Mouse (Mus musculus): ENCODE measurements at regions not wholly inside any gene's neighbourhood (a gene's known extent, or its start where the extent isn't known, plus 50 kb on each side); places are given as distances from the start of the nearest gene placed in this dataset.
A peak's percentile ranks its signal among the peaks of the same experiment; 100 is the strongest.

DNA sequence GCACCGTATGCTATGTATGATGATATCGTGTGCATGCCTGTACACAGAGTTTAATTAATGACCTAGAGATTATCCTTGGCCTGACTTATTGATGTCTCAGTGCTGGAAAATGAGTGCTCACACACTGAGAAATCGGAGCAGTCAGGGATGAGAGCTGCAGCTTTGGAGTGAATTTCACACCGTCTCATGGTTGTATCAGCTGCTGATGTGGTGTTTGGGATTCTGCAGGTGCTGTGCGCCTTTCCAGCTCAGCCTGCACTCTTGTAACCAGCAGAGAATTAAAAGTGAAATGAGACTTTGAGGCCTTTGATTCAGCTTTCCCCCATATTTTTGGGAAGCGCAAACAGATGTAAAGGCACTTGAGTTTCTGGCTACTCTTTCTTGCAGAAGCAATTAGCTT, 100.6 kb upstream of the Fam92a start:
- no peak for DNase-seq (ENCODE audit: low read depth, low spot score)

DNA sequence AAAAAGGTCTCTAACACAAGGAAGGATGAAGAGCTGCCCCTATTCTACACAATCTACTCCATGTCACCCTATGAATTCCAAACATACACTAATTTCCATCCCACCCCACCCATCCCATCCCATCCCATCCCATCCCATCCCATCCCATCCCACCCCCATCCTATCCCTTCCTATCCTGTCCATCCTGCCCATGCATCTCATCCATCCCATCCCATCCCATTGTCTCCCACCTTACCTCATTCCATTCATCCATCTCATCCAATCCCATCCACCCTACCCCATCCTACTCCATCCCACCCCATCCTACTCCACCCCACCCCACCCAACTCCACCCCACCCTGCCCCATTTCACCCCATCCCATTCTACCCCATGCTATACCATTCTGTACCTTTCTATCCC, 91.9 kb upstream of the Fam92a start:
- DNase-seq (ENCODE audit: low read depth, low spot score), result no peak

DNA sequence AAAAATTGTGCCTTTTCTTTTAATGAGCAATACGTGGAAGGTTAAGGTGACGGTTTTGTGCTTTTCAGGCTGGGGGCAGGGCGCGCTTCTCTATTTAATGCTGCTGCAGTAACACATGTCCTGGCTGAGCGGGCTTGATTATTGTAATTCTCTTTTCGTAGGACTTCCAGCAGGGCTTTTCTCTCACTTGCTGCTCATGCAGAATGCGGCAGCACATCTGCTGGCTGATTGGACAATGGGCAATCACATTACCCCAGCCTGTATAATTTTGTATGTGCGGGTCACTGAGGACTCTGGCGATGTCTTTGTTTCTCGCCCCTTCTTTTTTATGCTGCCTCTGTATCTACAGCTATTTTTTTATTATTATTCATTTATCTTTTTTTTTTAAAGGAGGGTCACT, 91.4 kb upstream of the Fam92a start:
- DNase-seq (ENCODE audit: low read depth, low spot score), result no peak

DNA sequence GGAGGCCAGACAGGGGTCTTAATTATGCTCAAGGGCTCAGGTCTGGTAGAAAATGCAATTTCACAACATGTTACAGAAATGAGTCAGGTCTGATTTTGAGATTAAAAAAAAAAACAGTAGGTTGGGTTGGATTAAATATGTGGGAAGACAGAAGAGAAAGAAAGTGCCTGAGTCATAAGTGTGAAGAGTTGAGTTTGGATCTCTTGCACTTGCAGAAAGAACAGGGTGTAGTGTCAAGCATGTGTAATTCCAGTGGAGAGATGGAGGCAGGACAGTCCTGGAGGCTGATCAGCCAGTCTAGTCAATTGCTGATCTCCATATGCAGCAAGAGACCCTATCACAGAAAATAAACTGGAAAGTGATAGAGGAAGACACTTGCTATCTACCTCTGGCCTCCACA, 76.2 kb upstream of the Fam92a start:
- DNase-seq (ENCODE audit: low read depth, low spot score), result no peak

DNA sequence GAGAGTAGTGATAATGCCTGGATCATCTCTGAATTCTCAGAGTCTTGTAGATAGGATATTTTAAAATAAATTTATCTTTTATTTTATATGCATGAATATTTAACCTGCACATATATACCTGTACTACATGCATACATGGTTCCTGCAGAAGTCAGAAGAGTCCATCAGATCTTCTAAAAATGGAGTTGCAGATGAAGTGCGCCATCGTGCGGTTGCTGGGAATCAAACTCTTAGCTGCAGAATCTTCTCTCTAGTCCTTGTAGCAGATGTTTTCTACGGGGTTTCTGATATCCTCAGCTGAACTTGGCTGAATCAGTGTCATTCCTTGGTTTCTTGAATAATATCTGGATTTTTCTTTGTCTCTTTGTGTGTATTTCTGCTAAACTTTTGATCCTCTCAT, 74.8 kb upstream of the Fam92a start:
- peak; percentile 26 for DNase-seq (ENCODE audit: low read depth, low spot score)

DNA sequence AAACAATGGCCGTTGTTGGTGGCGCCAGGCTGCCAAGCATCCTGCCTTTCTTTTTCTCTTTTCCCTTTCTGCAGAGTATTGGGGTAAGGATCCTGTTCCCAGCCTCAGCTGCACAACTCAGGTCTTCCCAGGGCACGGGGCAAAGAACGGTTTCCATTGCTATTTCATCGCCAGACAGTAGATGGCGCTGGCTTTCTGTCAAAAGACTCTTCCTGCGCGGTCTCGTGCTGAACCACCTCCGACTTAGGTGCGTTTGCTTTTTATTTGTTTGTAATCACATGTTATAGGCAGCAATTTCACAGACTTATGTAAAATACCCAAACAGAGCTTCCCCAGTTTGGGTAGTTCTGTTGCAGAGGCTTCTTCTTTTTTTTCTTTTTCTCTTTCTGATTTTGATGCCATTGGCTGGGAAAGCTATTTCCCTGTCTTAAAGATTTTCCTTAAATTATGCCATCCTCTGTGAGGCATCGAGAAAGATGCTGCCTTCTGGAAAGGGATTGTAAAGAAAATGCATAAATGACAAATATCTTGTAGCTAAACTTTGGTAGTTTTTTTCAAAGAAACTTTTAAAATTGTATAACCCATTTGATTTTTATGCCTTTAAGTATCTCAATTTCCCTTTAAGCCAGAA, 69.2 kb upstream of the Fam92a start:
- DNase-seq (ENCODE audit: low read depth, low spot score), result peak; percentile 62

DNA sequence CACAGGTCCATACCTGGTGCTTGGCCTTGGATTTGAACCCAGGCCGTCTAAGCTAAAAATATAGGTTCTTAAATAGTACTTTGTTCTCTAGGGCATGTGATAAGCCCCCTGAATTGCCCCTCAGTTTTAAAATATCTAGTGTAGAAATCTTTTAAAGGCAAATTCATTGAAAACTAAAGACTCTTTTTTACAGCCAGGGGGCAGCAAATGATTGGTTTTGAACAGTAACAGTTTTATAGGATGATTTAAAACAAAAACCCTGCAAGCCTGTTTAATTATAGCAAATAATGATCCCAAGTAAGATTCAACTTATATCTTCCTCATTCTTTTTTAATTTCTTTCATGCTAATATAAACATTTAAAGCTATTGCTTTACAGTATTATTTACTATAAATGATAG, 58.9 kb upstream of the Fam92a start:
- no peak for DNase-seq (ENCODE audit: low read depth, low spot score)
